Mouse (Mus musculus) MEL (cell line): ENCODE results near the gene Prkd1. TPM values are rescaled to one million over a fixed set of nuclear protein-coding genes. Genes with fewer than 3 reads are reported as not detected.

Experiments used
- DNase-seq: peaks from one replicate; pipeline ENCODE4 v3.0.0; 2011; ENCODE audit warnings: low read depth, low spot score
- H3K27ac ChIP-seq: 2 replicates; pipeline ENCODE4 v1.5.1; 2012; ENCODE audit warnings: low read depth, mild to moderate bottlenecking, control low read depth, low read length, moderate library complexity; ENCODE audit not compliant: control insufficient read depth
- H3K27me3 ChIP-seq, 2 experiments: fragments of 150-350 bp in 1 of 2; sonication (generic) in 1 of 2; 2 replicates each; pipeline ENCODE4 v1.6.1; 2012; ENCODE audit warnings: low read length in 2 of 2, mild to moderate bottlenecking in 2 of 2, improper control_type of control experiment in 1 of 2, moderate library complexity in 1 of 2; ENCODE audit not compliant: insufficient read depth in 2 of 2, control insufficient read depth in 1 of 2
- H3K36me3 ChIP-seq, 2 experiments: 2 replicates each; pipeline ENCODE4 v1.6.1; 2012 to 2014; ENCODE audit warnings: low read length in 2 of 2, improper control_type of control experiment in 1 of 2, inconsistent platforms in 1 of 2, mild to moderate bottlenecking in 1 of 2; ENCODE audit not compliant: insufficient read depth in 2 of 2, control insufficient read depth in 1 of 2
- H3K4me1 ChIP-seq, 2 experiments: fragments of 150-350 bp in 1 of 2; sonication (generic) in 1 of 2; 2 replicates each; pipeline ENCODE4 v1.6.1; 2012; ENCODE audit warnings: low read length in 2 of 2, improper control_type of control experiment in 1 of 2, mild to moderate bottlenecking in 1 of 2; ENCODE audit not compliant: insufficient read depth in 2 of 2, control insufficient read depth in 1 of 2
- H3K4me3 ChIP-seq, 2 experiments: fragments of 150-350 bp in 1 of 2; sonication (generic) in 1 of 2; 2 replicates each; pipeline ENCODE4 v1.5.1; 2012; ENCODE audit warnings: low read depth in 2 of 2, low read length in 2 of 2, mild to moderate bottlenecking in 2 of 2, moderate library complexity in 2 of 2, control low read depth in 1 of 2, improper control_type of control experiment in 1 of 2; ENCODE audit not compliant: control insufficient read depth in 1 of 2, insufficient read depth in 1 of 2
- H3K79me2 ChIP-seq: 2 replicates; pipeline ENCODE4 v1.6.1; 2012; ENCODE audit warnings: mild to moderate bottlenecking, low read length, moderate library complexity; ENCODE audit not compliant: control insufficient read depth, poor library complexity, insufficient read depth
- H3K9ac ChIP-seq: 2 replicates; pipeline ENCODE4 v1.6.1; 2012; ENCODE audit warnings: low read depth, mild to moderate bottlenecking, control low read depth, low read length, moderate library complexity; ENCODE audit not compliant: control insufficient read depth, poor library complexity, severe bottlenecking
- H3K9me3 ChIP-seq: fragments of 150-350 bp; sonication (generic); replicated peaks from 2 replicates; pipeline ENCODE4 v1.6.1; 2012; ENCODE audit warnings: mild to moderate bottlenecking, low read length, improper control_type of control experiment, moderate library complexity; ENCODE audit not compliant: insufficient read depth
- BHLHE40 ChIP-seq: IDR thresholded peaks from 2 replicates; pipeline ENCODE4 v1.6.1; 2012; ENCODE audit warnings: low read depth, mild to moderate bottlenecking, inconsistent platforms, low read length, improper control_type of control experiment, borderline replicate concordance
- CHD2 ChIP-seq: IDR thresholded peaks from 2 replicates; pipeline ENCODE4 v1.6.1; 2011; ENCODE audit warnings: low read length, improper control_type of control experiment
- EP300 ChIP-seq, 2 experiments: IDR thresholded peaks; 2 replicates each; pipeline ENCODE4 v1.6.1; 2011; ENCODE audit warnings: improper control_type of control experiment in 2 of 2, low read length in 2 of 2, low read depth in 1 of 2, mild to moderate bottlenecking in 1 of 2
- ETS1 ChIP-seq: IDR thresholded peaks from 2 replicates; pipeline ENCODE4 v1.6.1; 2012; ENCODE audit warnings: low read depth, mild to moderate bottlenecking, inconsistent platforms, low read length, improper control_type of control experiment, moderate library complexity
- GATA1 ChIP-seq: IDR thresholded peaks from 2 replicates; pipeline ENCODE4 v1.6.1; 2011; ENCODE audit warnings: low read depth, low read length, improper control_type of control experiment
- JUND ChIP-seq: IDR thresholded peaks from 2 replicates; pipeline ENCODE4 v1.6.1; 2011; ENCODE audit warnings: low read depth, mild to moderate bottlenecking, improper control_type of control experiment, low read length
- MAFK ChIP-seq: IDR thresholded peaks from 2 replicates; pipeline ENCODE4 v1.6.1; 2011; ENCODE audit warnings: low read depth, mild to moderate bottlenecking, low read length, improper control_type of control experiment, borderline replicate concordance
- MAX ChIP-seq: IDR thresholded peaks from 2 replicates; pipeline ENCODE4 v1.6.1; 2011; ENCODE audit warnings: low read length, improper control_type of control experiment
- MXI1 ChIP-seq: IDR thresholded peaks from 2 replicates; pipeline ENCODE4 v1.6.1; 2011; ENCODE audit warnings: mild to moderate bottlenecking, low read depth, low read length, improper control_type of control experiment
- MYB ChIP-seq: IDR thresholded peaks from 2 replicates; pipeline ENCODE4 v1.6.1; 2011; ENCODE audit warnings: mild to moderate bottlenecking, low read depth, low read length, improper control_type of control experiment
- NRF1 ChIP-seq: IDR thresholded peaks from 2 replicates; pipeline ENCODE4 v1.6.1; 2014; ENCODE audit warnings: low read depth, mild to moderate bottlenecking, inconsistent platforms, low read length, improper control_type of control experiment, moderate library complexity; ENCODE audit not compliant: poor library complexity, insufficient read depth, severe bottlenecking
- POLR2A ChIP-seq, 2 experiments: IDR thresholded peaks; 2 replicates each; pipeline ENCODE4 v1.6.1; 2011 to 2012; ENCODE audit warnings: low read length in 2 of 2, mild to moderate bottlenecking in 2 of 2, control low read depth in 1 of 2, improper control_type of control experiment in 1 of 2, low read depth in 1 of 2, moderate library complexity in 1 of 2; ENCODE audit not compliant: control insufficient read depth in 1 of 2, insufficient read depth in 1 of 2, poor library complexity in 1 of 2
- POLR2AphosphoS5 ChIP-seq: IDR thresholded peaks from 2 replicates; pipeline ENCODE4 v1.6.1; 2012; ENCODE audit warnings: low read depth, borderline replicate concordance, mild to moderate bottlenecking, inconsistent platforms, low read length, moderate library complexity, mixed read lengths
- RAD21 ChIP-seq: IDR thresholded peaks from 2 replicates; pipeline ENCODE4 v1.6.1; 2011; ENCODE audit warnings: mild to moderate bottlenecking, low read depth, low read length, improper control_type of control experiment
- RCOR1 ChIP-seq: IDR thresholded peaks from 2 replicates; pipeline ENCODE4 v1.6.1; 2012; ENCODE audit warnings: low read depth, mild to moderate bottlenecking, inconsistent platforms, low read length, improper control_type of control experiment
- SIN3A ChIP-seq: IDR thresholded peaks from 2 replicates; pipeline ENCODE4 v1.6.1; 2012; ENCODE audit warnings: low read length, improper control_type of control experiment, inconsistent platforms
- SMC3 ChIP-seq: IDR thresholded peaks from 2 replicates; pipeline ENCODE4 v1.6.1; 2011; ENCODE audit warnings: low read depth, low read length, improper control_type of control experiment
- TBP ChIP-seq: IDR thresholded peaks from 2 replicates; pipeline ENCODE4 v1.8.0; 2011; ENCODE audit warnings: low read depth, low read length, improper control_type of control experiment
- TCF12 ChIP-seq: IDR thresholded peaks from 2 replicates; pipeline ENCODE4 v1.6.1; 2014; ENCODE audit warnings: low read depth, mild to moderate bottlenecking, inconsistent platforms, low read length, improper control_type of control experiment, moderate library complexity
- UBTF ChIP-seq: IDR thresholded peaks from 2 replicates; pipeline ENCODE4 v1.6.1; 2012; ENCODE audit warnings: low read depth, mild to moderate bottlenecking, inconsistent platforms, low read length, improper control_type of control experiment, moderate library complexity, borderline replicate concordance; ENCODE audit not compliant: insufficient read depth
- ZC3H11A ChIP-seq: IDR thresholded peaks from 2 replicates; pipeline ENCODE4 v1.6.1; 2012; ENCODE audit warnings: low read depth, mild to moderate bottlenecking, inconsistent platforms, low read length, improper control_type of control experiment
- ZMIZ1 ChIP-seq: IDR thresholded peaks from 2 replicates; pipeline ENCODE4 v1.6.1; 2012; ENCODE audit warnings: low read depth, mild to moderate bottlenecking, inconsistent platforms, low read length, improper control_type of control experiment, moderate library complexity
- polyA plus RNA-seq, 2 experiments: library from polyadenylated mRNA; stranded (reverse) in 1 of 2; unstranded in 1 of 2; fragments of >175 nt in 1 of 2; fragments of >200 nt in 1 of 2; gene quantifications; 2 replicates each; pipeline versions ENCODE4 v1.2.1 to v1.2.4; 2012; ENCODE audit warnings: low replicate concordance in 2 of 2, low read depth in 1 of 2; ENCODE audit not compliant: insufficient read length in 2 of 2, insufficient read depth in 1 of 2, missing spikeins in 1 of 2
- total RNA-seq: library from RNA; depleted of rRNA; stranded (reverse); fragments of 300-350 nt; gene quantifications from 2 replicates; pipeline ENCODE4 v1.2.3, GENCODE M21; 2012

The Prkd1 gene
- total and polyA plus RNA-seq, 3 experiments = not detected

DNA sequence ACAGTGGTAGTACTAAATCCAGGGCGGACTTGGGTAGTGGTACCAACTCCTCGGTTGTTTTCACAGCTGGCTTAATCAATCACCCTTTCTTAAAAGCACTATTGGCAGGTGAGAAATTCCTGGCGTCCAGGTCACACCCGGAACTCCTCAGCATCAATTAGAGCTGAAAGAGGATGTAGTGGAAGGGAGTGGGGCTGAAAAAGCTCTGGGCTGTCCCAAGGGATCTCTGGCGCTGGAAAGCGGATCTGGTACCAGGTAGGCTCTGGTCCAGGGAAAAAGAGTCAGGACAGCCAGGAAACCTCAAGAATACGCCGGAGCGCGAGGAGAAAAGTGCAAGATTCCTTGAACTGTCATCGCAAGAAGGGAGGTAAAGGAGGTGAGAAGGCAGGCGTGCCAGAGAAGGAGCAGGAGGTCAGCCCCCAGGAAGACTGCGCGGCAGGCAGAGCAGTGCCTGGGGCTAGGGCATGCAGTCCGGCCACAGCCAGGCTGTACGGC is 675 bp downstream of the Prkd1 start:
- H3K4me3 ChIP-seq = no peak overlapping the region
- no peaks in the 10 kb centered on the region for H3K79me2 ChIP-seq
- H3K4me1 ChIP-seq = no peaks in the 10 kb centered on the region
- no peak for DNase-seq
- TF ChIP-seq ZMIZ1 (no peak), SMC3 (no peak), MAFK (no peak), NRF1 (no peak)
- no peak overlapping the region for H3K9ac ChIP-seq
- H3K27me3 ChIP-seq = no peaks in the 10 kb centered on the region
- no peaks in the 10 kb centered on the region for H3K9me3 ChIP-seq
- H3K36me3 ChIP-seq = no peaks in the 10 kb centered on the region
- no peak overlapping the region for H3K27ac ChIP-seq

DNA sequence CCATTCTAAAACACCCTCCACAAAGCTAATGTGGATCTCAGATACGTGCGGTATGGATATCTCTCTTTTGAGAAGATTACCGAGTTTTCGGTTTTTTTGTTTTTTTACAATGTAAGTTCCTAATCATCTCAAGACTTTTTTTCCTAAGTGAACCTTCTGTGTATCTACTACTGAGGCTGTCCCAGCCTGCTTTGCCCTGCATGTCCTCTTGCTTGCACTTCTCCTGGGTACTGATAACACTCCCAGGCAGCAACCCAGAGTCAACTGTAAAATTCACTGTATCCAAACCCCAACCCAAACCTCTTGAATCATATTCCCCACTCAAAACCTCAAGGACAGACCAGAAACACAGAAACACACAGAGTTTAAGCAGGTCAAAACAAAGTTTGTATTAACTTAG is 2.0 kb downstream of the Prkd1 start:
- H3K4me1 ChIP-seq = no peaks in the 10 kb centered on the region
- no peak for DNase-seq
- no peaks in the 10 kb centered on the region for H3K79me2 ChIP-seq
- H3K27me3 ChIP-seq = no peaks in the 10 kb centered on the region
- H3K9me3 ChIP-seq = no peaks in the 10 kb centered on the region
- no peak overlapping the region for H3K9ac ChIP-seq
- no peaks in the 10 kb centered on the region for H3K36me3 ChIP-seq
- no peak for TF ChIP-seq SMC3
- no peak for TF ChIP-seq ZMIZ1
- no peak for TF ChIP-seq TCF12
- TF ChIP-seq POLR2AphosphoS5 = no peak
- no peak for TF ChIP-seq RCOR1
- TF ChIP-seq RAD21 = no peak
- TF ChIP-seq CHD2 = no peak
- TF ChIP-seq ZC3H11A = no peak
- TF ChIP-seq ETS1 = no peak
- TF ChIP-seq SIN3A = no peak
- TF ChIP-seq POLR2A (IDR thresholded peaks at IDR 0.05; ENCODE audit: control insufficient read depth in 1 of 2, insufficient read depth in 1 of 2, low read depth in 1 of 2, low read length in 2 of 2, poor library complexity in 1 of 2) = no peak
- no peak overlapping the region for H3K27ac ChIP-seq
- H3K4me3 ChIP-seq = no peak overlapping the region

GRCm38 (mm10) chr12:50642671-50643070 is 6.2 kb downstream of the Prkd1 start:
- Histone ChIP-seq H3K9ac (no peak overlapping the region), H3K27me3 (no peaks in the 10 kb centered on the region), H3K4me3 (no peak overlapping the region), H3K36me3 (no peaks in the 10 kb centered on the region), H3K27ac (no peak overlapping the region), H3K79me2 (no peaks in the 10 kb centered on the region), H3K9me3 (no peaks in the 10 kb centered on the region), H3K4me1 (no peaks in the 10 kb centered on the region)
- no peak for DNase-seq
- TF ChIP-seq TBP (no peak), MXI1 (no peak), BHLHE40 (no peak), ZC3H11A (no peak), EP300 (IDR thresholded peaks at IDR 0.05; ENCODE audit: low read depth in 1 of 2, low read length in 2 of 2) (no peak), TCF12 (no peak), MYB (no peak), GATA1 (no peak), JUND (no peak), MAX (no peak), POLR2AphosphoS5 (no peak), UBTF (no peak)
